Mouse (Mus musculus) kidney, postnatal 10 days (tissue): Measurements from ENCODE around the gene Stom.

ENCODE experiments used
- DNase-seq: peaks from one replicate; pipeline ENCODE4 v3.0.0; 2021; ENCODE audit warnings: mixed read lengths

Gene Stom

DNA sequence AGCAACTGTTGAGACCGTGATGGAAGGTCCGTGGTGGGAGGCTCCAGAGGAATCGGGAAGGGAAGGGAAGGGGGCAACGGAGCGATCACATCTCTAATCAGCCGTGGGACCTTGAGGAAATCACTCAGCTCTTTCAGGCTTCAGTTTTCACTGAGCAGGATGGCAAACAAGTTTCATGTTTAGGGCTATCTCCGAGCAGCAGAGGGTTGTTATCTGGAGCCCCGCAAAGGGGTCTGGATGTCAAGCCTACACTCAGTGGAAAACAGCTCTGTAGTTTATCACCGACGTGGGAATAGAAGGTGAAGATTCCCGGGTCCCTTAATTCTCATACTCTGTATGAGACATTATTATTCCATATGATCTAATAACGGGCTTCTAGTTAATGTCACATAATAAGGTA lies 18.4 kb downstream of the Stom start:
- no peak for DNase-seq

- no peak for DNase-seq
These were observed 19.2 kb downstream of the Stom start for GRCm38 (mm10) chr2:35317604-35318003.

DNA sequence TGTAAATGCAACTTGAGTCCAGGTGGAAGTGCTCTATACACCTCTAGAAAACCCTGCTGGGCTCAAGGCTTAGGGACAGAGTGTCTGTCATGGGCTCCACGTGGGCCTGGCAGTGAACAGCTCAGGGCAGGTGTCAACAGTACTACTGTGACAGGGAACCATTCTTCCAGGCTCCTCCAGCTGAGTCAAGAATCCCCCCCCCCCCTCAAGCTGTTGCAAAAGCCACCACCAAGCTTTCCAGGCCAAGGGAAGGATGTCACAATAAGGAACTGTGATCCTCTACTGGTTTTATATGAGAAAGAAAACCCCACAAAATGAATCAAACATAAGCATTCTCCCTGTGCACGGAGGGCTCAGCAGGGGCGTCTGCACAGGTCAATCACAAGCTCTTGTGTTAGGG lies 22.5 kb downstream of the Stom start:
- DNase-seq: no peak

GRCm38 (mm10) chr2:35309906-35310493 lies 26.8 kb downstream of the Stom start:
- DNase-seq: no peak

- no peak for DNase-seq
These were observed 28.6 kb downstream of the Stom start for GRCm38 (mm10) chr2:35308166-35308565.

DNA sequence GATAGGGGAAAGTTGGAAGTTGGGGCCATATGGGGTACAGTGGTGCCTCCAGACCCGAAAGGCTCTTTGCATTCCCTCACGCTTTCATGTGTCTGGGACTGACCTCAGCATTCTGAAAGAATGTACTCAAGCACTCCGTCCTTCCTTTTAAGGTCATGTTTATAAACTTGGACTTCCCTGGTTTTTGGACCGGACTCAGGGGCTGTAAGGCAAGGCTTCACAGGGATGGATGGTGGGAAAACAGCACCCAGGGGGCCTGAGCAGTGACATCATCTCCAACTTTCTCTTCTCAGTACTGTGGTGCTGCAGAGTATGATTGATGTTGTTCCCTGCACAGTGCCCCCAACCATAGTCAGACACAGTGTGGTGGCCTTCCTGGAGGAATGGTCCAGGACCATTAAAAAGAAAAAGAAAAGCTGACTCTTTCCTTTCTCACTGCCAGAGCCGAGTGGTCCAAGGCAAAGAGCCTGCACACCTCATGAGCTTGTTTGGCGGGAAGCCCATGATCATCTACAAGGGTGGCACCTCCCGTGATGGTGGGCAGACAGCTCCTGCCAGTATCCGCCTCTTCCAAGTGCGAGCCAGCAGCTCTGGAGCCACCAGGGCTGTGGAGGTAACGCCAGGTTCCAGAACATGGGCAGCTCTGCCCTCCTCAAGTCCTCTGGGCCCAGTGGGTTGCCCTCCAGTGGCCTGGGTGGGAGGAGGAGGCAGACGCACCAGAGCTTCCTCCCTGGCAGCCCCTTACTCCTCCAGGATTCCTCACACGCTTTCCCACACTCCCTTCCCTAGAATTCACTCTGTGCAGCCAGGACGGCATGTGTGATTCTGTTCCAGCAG lies 34.5 kb downstream of the Stom start:
- DNase-seq: peak; percentile 49

GRCm38 (mm10) chr2:35299437-35299836 lies 37.3 kb downstream of the Stom start:
- DNase-seq: no peak

DNA sequence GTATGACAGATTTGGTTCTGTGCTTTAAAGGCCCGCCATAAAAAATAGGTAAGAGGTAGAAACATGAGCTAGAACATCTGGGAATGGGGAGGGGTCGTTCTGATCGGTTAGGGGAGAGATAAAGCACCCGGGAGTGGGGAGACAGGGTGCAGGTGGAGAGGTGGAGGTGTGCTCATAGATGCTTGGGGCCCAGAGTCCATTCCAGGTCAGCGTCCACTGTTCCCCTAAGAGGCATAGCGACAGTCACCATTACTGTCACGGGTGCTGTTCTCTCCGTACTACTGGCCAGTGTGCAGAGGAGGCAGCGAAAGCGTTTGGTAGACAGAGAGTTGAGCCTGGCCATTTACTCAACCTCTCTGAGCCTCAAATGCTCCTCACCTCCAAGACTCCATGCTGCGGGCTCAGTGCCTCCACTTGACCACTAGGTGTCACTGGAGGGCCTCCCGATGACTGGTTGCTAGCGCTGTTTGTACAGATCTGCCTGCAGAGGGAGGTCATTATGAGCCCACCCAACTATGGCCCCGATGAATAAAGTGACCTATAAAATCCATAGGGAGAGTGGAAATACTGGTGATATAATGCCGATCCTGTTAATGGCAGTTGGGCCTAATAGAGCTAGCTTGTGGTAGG lies 39.0 kb downstream of the Stom start:
- DNase-seq: peak; percentile 87

- no peak for DNase-seq
These were observed 43.5 kb downstream of the Stom start for GRCm38 (mm10) chr2:35293291-35293690.

DNA sequence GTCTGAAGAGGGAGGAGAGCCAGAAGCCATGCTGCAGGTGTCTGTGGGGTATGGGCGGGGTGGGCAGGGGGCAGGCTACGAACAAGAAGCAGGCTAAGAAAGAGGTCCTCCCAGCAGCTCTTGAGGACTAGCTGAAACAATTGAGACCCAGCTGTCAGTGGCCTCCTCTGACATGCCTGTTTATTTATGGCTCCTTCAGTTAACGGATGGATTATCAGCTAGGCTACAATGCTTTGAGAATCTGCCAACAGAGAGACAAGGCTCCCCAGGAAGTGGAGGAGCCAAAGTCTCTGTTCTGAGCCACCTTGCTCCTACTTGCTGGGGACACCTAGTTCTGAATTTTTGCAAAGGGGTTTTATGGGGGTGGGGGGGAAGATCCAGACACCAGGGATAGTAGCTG lies 44.1 kb downstream of the Stom start:
- DNase-seq: no peak

GRCm38 (mm10) chr2:35291856-35292255 lies 44.9 kb downstream of the Stom start:
- DNase-seq: peak; percentile 75

GRCm38 (mm10) chr2:35288758-35289635 lies 47.8 kb downstream of the Stom start:
- DNase-seq: peak; percentile 88

- DNase-seq: no peak
These were observed 49.7 kb downstream of the Stom start for GRCm38 (mm10) chr2:35287017-35287620.

DNA sequence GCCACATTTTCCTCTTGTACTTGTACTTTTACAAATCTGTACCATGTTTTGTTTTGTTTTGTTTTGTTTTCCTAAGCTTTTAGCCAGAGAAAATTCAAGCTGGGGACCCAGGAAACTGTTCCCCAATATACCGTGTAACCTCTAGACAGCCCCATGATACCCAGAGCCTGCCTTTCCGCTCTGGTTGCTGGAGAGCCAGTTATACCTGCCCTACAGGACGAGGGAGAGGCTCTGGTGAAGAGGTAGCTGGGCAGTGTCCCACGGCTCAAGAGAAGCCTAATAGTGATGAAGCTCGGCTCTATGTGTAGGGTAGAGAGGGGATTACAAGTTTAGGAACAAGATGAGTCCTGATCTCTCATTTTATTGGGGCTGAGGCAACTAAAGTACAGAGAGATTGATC lies 51.6 kb downstream of the Stom start:
- DNase-seq: no peak

DNA sequence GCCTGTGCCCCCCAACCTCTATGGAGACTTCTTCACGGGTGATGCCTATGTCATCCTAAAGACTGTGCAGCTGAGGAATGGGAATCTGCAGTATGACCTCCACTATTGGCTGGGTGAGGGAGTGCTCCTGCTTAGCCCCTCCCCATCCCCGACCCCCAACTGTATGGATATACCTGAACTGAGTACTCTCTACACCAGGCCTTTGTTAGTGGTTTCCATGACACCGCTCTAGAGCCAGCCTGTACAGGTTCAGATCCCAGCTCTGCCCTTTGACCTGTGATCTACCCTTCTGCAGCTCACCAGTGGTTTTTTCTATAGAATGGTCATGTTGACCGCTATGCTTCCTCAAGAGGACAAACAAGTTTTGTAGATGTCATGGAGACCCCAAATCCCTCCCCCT lies 52.8 kb downstream of the Stom start:
- no peak for DNase-seq

DNA sequence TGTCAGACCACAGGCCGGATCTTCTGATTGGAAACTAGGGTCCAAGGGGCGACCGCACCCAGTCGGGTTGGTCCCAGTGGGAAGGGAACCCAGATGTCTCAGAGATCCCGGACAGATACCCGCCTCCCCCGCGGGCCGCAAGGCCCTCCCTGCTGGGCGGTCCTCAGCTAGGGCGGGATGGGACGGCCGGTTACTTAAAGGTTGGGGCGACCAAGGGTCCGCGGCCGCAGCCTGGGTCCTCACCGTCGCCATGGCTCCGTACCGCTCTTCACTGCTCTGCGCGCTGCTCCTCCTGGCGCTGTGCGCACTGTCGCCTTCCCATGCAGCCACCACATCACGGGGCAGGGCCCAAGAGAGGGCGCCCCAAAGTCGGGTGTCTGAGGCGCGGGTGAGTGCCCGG lies 54.6 kb downstream of the Stom start:
- DNase-seq: peak; percentile 66

GRCm38 (mm10) chr2:35280001-35280400 lies 56.8 kb downstream of the Stom start:
- peak; percentile 47 for DNase-seq

GRCm38 (mm10) chr2:35278371-35279210 lies 58.2 kb downstream of the Stom start:
- no peak for DNase-seq

DNA sequence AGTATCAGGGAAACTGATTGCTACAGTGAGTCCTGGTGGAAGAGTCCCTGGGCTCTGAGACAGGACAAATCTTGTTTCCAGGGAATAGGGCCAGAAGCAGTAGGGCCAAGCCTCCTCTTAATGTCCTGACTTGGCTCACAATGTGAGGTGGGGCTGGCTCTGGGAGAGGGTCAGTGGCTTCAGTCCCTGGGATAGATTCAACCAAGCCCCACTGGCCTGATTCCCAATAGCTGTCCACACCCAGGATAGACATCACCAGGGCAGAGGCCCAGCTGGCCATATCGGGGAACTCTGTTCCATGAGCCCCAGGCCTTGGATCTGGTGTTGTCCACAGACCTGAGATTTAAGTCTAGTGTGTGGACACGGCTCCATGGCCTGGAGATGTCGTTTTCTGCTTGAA lies 59.1 kb downstream of the Stom start:
- DNase-seq: peak; percentile 50

DNA sequence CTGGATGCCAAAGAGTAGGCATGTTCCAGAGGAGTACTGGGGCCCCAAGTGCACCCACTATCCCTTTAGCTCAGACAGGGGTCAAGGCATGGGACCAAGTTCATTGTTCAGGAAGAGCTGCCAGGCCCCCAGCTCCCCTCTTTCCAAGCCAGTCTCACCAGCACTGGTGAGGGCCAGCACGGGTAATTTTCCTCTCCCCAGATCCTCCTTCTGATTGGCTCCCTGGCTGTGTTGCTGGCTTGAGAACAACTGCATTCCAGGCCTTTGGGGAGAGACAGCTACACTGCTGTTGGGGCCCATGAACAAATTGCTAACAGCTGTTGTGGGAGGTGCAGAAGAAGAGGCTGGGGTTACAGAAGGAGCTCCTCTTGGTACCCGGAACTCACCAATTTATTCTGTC lies 63.2 kb downstream of the Stom start:
- peak; percentile 68 for DNase-seq

- DNase-seq: no peak
These were observed 63.9 kb downstream of the Stom start for GRCm38 (mm10) chr2:35272881-35273280.

GRCm38 (mm10) chr2:35271817-35272216 lies 65.0 kb downstream of the Stom start:
- no peak for DNase-seq
